Mouse (Mus musculus) gastrocnemius, adult 18-20 months (tissue): Measurements from ENCODE around the gene Gxylt1. TPM values are rescaled to one million over a fixed set of nuclear protein-coding genes. Genes with fewer than 3 reads are reported as not detected.
"Not testable (repeated sequence)": the region's sequence is repeated elsewhere in the genome, so short reads cannot be mapped to it uniquely, and the experiment has no call there.

ENCODE experiments used
- DNase-seq: peaks from one replicate; pipeline ENCODE4 v3.0.0; 2021; ENCODE audit warnings: low spot score
- long read RNA-seq, 2 experiments: library from polyadenylated mRNA; stranded (forward); transcript quantifications; one replicate each; pipeline ENCODE4 v2.0.0; 2021
- total RNA-seq, 2 experiments: library from RNA; stranded (reverse); gene quantifications; 2 replicates each; pipeline ENCODE4 v1.2.3; 2021

Gxylt1 gene
- total RNA-seq, result 1 to 10 TPM; 5.9 to 7.2 TPM
- long read RNA-seq, experiment 1, full-length matches to known transcripts, result 2 of 3 reads
- long read RNA-seq, experiment 1, partial matches to known transcripts, result 0 of 3 reads
- long read RNA-seq, experiment 1, other reads (novel, unspliced or antisense), result 1 of 3 reads
- long read RNA-seq, experiment 2, full-length matches to known transcripts, result 2 of 3 reads
- long read RNA-seq, experiment 2, partial matches to known transcripts, result 0 of 3 reads
- long read RNA-seq, experiment 2, other reads (novel, unspliced or antisense), result 1 of 3 reads

GRCm38 (mm10) chr15:93274679-93275583 is at the start of gene Gxylt1:
Gxylt1 (minus strand) TSS chr15:93275179.
- DNase-seq, result peak; percentile 100

DNA sequence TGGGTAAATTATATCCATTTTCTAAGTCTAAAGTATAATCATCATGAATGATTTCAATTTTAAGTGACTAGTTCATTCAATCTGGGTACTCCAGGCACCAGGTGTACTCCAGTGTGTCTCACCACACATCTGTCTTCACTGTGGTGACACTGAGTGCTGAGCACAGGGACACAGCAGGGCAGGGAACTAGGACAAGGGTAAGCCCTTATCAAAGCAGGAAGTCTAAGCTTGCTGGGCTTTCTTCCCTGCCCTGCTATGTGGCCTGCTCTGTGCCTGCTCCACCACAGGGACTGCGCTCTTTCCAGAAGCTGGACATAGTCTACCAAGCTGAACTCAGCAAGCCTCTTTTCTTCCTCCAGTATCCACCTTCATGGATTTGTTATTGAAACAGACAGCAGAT is 43.8 kb upstream of the Gxylt1 start:
- no peak for DNase-seq

DNA sequence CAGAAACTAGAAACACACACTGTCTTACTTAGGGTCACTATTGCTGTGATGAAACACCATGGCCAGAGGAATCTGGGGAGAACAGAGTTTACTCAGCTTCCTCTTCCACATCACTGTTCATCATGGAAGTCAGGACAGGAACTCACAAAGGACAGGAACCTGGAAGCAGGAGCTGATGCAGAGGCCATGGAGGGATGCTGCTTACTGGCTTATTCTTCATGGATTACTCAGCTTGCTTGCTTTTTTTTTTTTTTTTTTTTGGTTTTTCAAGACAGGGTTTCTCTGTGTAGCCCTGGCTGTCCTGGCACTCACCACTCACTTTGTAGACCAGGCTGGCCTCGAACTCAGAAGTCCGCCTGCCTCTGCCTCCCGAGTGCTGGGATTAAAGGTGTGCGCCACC is 35.3 kb upstream of the Gxylt1 start:
- not testable (repeated sequence) for DNase-seq

DNA sequence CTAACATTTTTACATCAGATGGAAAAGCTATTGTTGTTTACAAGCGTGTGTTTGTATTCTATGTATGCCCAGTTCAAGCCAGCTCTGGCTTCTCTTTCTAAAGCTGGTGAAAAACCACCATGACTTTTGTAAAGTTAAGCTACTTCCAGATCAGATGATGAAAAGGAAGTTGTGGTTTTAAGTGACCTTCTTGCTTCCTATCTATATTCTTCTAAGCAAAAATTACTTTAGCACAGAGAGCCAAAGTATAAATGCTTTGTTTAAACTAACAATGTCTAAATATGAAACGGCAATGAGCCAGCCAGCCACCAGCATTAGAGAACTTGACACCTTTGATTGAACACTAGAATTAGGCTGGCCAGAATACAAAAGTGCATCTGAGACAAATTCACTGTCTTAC is 23.2 kb upstream of the Gxylt1 start:
- DNase-seq, result no peak

GRCm38 (mm10) chr15:93294483-93294882 is 19.5 kb upstream of the Gxylt1 start:
- no peak for DNase-seq

- DNase-seq, result no peak
Observed at GRCm38 (mm10) chr15:93288321-93288720, 13.3 kb upstream of the Gxylt1 start.

GRCm38 (mm10) chr15:93287628-93288027 is 12.6 kb upstream of the Gxylt1 start:
- no peak for DNase-seq

DNA sequence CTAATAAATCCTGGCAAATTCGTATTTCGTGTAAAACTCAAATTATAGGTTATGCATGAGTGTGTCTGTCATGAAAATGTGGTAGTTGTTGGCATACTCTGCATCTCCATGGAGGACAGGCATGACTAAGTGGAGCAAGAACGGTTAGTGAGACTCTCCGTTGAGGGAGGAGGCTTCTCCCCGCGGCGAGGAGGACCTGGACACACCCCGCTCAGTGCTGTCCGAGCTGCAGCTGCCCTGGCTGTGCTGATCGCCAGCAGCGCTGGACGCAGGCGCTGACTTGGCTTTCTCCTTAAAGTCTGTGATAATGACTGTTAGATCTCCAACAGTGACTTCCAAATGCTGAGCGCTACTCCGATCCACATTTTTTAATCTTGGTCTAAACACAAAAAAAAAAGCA is 10.3 kb upstream of the Gxylt1 start:
- peak; percentile 22 for DNase-seq

- no peak for DNase-seq
Observed at GRCm38 (mm10) chr15:93284326-93284725, 9.3 kb upstream of the Gxylt1 start.

- no peak for DNase-seq
Observed at GRCm38 (mm10) chr15:93283349-93283748, 8.4 kb upstream of the Gxylt1 start.

- no peak for DNase-seq
Observed at GRCm38 (mm10) chr15:93276276-93276675, 1.3 kb upstream of the Gxylt1 start.

DNA sequence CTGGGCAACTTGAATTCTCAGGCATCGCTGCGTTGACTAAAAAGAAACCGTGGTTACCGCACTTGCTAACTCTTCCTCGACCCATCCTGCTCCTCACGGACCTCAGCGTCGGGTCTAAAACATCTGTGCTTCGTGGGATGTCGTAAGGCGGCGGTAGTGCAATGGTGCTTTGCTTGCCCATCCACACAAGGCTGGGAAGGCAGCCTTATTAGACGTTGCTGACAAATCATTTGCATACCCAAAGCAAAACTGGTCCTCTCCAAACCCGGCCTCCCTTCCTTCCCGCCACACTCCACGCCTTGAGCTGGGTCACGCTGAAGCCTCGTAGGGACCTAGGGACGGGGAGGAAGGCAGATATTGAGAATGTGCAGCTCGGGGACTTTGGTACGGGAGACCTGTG is 644 bp upstream of the Gxylt1 start:
- no peak for DNase-seq

DNA sequence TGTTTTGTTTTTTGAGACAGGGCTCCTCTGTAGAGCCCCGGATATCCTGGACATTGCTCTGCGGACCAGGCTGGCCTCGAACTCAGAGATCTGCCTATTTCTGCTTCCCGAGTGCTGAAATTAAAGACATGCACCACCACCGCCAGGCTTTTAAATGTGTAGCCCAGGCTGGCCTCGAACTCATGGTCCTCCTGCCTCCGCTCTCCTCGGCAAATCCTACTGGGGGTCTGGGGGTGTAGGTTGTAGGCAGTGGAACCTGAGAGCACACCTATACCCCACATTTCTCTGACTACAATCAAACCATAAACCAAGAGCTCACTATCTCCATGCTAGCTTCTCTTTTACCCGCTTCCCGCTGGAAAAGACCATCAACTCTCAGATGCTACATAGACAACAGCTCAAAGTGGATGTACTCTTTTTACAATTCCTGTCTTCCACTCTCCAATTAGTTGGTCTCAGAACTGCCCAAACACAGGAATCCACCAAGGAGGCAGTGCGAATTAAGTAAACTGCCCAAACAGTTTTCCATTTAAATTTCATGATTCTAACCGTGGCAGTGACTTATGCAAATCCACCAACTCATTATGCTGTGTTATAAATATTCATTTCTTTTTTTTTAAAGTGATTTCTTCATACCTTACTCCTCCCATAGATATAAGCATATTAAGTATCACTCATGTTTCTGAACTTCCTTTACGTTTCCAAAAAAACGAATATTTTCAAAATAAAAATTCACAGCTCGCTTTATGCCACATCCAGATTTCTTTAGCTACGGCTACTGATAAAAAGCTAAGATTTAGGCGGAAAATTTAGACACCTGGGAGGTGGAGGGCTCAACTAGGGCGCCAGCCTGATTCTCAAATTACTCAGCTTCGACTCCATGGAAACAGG is 946 bp downstream of the Gxylt1 start:
- DNase-seq, result no peak

- no peak for DNase-seq
Observed at GRCm38 (mm10) chr15:93272948-93273347, 2.0 kb downstream of the Gxylt1 start.

- no peak for DNase-seq
Observed at GRCm38 (mm10) chr15:93270289-93270855, 4.6 kb downstream of the Gxylt1 start.

DNA sequence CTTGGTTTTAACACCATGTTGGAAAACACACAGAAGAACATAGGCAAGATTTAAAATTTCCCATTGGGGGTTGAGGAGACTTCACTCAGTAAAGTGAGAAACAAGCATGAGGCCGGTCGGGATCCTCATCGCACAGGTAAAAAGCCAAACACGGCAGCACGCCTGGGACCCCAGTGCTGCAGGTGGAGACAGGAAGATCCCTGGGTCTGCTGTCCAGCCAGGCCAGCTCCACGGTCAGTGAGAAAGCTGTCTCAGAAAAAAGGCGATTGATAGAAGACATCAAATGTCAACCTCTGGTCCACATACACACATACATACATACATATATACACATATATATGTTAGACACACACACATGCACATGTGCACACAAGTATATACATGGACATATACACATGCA is 5.4 kb downstream of the Gxylt1 start:
- no peak for DNase-seq

DNA sequence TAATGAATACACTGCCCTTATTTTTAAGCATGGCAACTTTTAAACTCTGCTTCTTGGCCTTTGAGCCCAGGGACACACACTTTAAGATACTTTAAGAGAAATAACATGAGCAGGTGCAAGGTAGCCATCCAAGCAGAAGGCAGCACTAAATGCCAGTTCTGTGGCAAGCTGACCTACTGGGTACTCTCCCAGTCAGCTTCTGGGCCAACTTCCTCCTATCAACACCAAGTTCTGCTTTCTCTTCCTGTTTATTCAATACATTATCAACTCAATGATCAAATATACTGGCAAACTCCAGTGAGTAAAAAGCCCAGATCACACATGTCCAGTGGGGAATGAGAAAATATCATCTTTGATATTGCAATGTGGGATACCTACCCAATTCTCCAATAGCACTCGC is 7.0 kb downstream of the Gxylt1 start:
- DNase-seq, result no peak

- no peak for DNase-seq
Observed at GRCm38 (mm10) chr15:93267479-93267878, 7.5 kb downstream of the Gxylt1 start.

GRCm38 (mm10) chr15:93266361-93266760 is 8.6 kb downstream of the Gxylt1 start:
- DNase-seq, result no peak

DNA sequence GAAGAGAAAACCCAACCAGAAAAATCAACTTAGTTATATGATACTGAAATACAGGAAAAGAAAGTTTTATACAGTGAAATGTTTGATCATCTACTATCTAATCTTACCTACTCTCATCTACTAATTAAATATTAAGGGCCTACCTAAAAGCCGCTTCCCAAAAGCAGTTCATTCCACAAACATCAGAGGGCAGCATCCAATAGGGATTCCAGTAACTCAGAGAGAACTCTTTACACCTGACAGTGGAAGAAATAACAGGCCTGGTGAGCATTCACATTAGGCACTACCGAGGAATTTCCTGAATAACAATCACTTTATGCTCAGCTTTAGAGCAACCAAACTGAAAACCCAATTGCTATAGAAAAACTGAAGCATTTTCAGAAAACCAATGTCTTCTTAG is 9.3 kb downstream of the Gxylt1 start:
- DNase-seq, result peak; percentile 72

GRCm38 (mm10) chr15:93265231-93265630 is 9.7 kb downstream of the Gxylt1 start:
- no peak for DNase-seq
